Mouse (Mus musculus): ENCODE measurements around the gene Zfp113. TPM values are rescaled to one million over a fixed set of nuclear protein-coding genes. Genes with fewer than 3 reads are reported as not detected.

The Zfp113 gene
- polyA plus RNA-seq, 1 experiment from 2014 or later: 38.9 TPM

DNA sequence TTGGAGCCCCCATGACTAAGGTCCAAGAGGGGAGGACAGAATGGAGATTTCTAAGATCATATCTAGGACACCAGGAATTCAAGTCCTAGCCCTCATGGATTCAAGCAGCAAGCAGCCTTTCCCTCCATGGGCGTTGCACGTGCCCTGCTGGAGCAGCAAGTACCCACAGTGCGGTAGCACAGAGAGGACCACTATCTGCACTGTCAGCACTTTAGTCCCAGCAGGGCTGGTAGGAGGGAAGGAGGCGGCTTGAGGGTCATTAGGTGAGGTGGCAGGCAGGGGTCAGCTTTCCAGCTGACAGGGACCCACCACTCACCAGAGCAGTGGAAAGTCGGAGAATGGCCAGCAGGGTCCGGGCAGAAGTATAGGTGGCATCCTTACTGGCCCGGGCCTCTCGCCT is 10.1 kb upstream of the Zfp113 start:
- Histone ChIP-seq H3K4me1 (replicated peaks) (peaks cover 37% of the 10 kb centered on the region), H3K36me3 (peaks cover 83% of the 10 kb centered on the region), H3K27ac (no peak overlapping the region), H3K4me3 (no peak overlapping the region; the same call in 1 of the 2 replicates), H3K27me3 (ENCODE audit: insufficient read depth, poor library complexity, severe bottlenecking) (no peaks in the 10 kb centered on the region), H3K9me3 (no peaks in the 10 kb centered on the region)
- no peak for DNase-seq (ENCODE audit: low spot score)
- 80% methylated on average over 8 of the region's 8 CpGs for WGBS

GRCm38 (mm10) chr5:138163610-138164009 is 8.1 kb upstream of the Zfp113 start:
- 79% methylated on average over 10 of the region's 10 CpGs for WGBS
- no peak for DNase-seq (ENCODE audit: low spot score)
- Histone ChIP-seq H3K4me1 (replicated peaks) (peaks cover 30% of the 10 kb centered on the region), H3K9me3 (no peaks in the 10 kb centered on the region), H3K27me3 (ENCODE audit: insufficient read depth, poor library complexity, severe bottlenecking) (no peaks in the 10 kb centered on the region), H3K27ac (no peak overlapping the region), H3K36me3 (peaks cover 67% of the 10 kb centered on the region), H3K4me3 (peak overlapping the region; percentile 82; the same call in 1 of the 2 replicates)

DNA sequence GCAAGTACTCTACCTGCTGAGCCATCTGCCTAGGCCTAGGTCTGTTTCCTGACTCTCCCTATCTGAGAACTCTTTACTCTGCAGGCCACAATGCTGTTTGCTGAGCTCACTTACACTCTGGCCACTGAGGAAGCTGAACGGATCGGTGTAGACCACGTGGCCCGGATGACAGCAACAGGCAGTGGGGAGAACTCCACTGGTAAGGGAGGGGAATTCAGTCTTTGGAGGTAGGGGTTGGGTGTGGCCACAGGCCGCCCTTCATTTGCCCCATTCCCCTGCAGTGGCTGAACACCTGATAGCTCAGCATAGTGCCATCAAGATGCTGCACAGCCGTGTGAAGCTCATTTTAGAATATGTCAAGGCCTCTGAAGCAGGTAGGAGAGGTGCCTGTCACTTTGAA is 7.5 kb upstream of the Zfp113 start:
- H3K4me3 ChIP-seq: peak overlapping the region; percentile 82; the same call in 1 of the 2 replicates
- peaks cover 61% of the 10 kb centered on the region for H3K36me3 ChIP-seq
- 80% methylated on average over 6 of the region's 6 CpGs for WGBS
- peaks cover 30% of the 10 kb centered on the region for H3K4me1 ChIP-seq (replicated peaks)
- H3K27me3 ChIP-seq (ENCODE audit: insufficient read depth, poor library complexity, severe bottlenecking): no peaks in the 10 kb centered on the region
- H3K27ac ChIP-seq: no peak overlapping the region
- DNase-seq (ENCODE audit: low spot score): no peak
- no peaks in the 10 kb centered on the region for H3K9me3 ChIP-seq

DNA sequence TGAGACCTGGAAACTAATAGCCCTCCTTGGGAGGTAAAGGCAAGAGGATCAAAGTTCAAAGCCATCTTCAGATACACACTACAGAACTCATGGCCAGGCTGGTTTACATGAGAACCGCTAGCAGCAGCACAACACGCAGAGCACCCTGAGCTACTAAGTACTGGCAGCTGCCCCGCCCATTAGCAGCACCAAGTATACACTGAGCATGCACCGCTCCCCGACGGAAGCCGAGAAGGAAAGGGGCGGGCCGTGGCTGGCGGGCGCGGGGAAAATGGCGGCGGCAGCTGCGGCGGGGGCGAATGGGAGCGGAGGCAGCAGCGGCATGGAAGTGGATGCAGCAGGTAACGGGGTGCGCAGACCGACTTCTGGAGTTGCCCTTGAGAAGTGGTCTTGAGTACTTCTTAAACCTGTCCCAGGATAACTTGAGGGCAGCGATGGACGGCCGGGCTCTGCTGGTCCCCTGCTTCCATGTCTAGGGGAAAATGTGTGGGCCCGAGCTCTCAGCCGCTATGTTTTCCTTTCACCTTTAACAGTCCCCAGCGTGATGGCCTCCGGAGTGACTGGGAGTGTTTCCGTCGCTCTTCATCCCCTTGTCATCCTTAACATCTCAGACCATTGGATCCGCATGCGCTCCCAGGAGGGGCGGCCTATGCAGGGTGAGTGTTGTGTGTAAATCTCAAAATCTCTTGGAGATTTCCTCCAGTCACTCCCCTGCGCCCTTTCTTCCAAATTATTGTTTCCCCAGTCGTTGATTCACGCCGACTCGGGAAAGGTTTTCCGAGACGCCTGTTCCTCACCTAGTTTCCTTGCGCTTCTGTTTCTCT is 5.5 kb upstream of the Zfp113 start, which contains the start of gene Cops6:
TSS of gene Cops6 (plus strand) at position 230 of the 824 bp plus-strand sequence.
- peak; percentile 94 for DNase-seq (ENCODE audit: low spot score)
- 1% methylated on average over 42 of the region's 42 CpGs for WGBS
- Histone ChIP-seq H3K27me3 (ENCODE audit: insufficient read depth, poor library complexity, severe bottlenecking) (no peaks in the 10 kb centered on the region), H3K4me3 (peak within 1 kb of the TSS; percentile 82), H3K27ac (peak within 1 kb of the TSS; percentile 89), H3K9me3 (no peaks in the 10 kb centered on the region), H3K36me3 (peaks cover 42% of the 10 kb centered on the region), H3K4me1 (replicated peaks) (peaks cover 30% of the 10 kb centered on the region)

GRCm38 (mm10) chr5:138160224-138160762 is 4.7 kb upstream of the Zfp113 start:
- Histone ChIP-seq H3K27me3 (ENCODE audit: insufficient read depth, poor library complexity, severe bottlenecking) (no peaks in the 10 kb centered on the region), H3K36me3 (peaks cover 34% of the 10 kb centered on the region), H3K9me3 (no peaks in the 10 kb centered on the region), H3K4me1 (replicated peaks) (peaks cover 24% of the 10 kb centered on the region), H3K27ac (peak overlapping the region; percentile 89), H3K4me3 (peak overlapping the region; percentile 82)
- WGBS: 72% methylated on average over 7 of the region's 7 CpGs
- no peak for DNase-seq (ENCODE audit: low spot score)

DNA sequence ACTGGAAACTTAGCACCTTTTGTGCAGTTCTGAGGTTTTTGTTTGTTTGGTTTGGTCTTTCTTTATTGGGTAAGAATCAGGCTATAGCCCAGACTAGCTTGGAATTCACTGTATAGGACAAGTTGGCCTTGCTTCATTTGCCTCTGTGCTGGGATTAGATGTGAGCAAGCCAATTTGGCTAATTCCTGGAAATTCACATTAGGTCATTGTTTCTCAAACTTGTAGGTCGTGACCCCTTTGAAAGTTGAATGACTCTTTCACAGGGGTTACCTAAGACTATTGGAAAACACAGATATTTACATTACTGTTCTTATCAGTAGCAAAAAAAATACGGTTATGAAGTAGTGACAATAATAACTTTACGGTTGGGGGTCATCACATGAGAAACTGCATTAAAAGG is 1.2 kb downstream of the Zfp113 start:
- WGBS: 87% methylated on average over 3 of the region's 3 CpGs
- Histone ChIP-seq H3K27me3 (ENCODE audit: insufficient read depth, poor library complexity, severe bottlenecking) (no peaks in the 10 kb centered on the region), H3K4me1 (replicated peaks) (peaks cover 11% of the 10 kb centered on the region; the same call in 1 of the 2 replicates), H3K36me3 (peaks cover 35% of the 10 kb centered on the region), H3K9me3 (no peaks in the 10 kb centered on the region), H3K27ac (peak overlapping the region; percentile 99), H3K4me3 (peak overlapping the region; percentile 89)
- no peak for DNase-seq (ENCODE audit: low spot score)

DNA sequence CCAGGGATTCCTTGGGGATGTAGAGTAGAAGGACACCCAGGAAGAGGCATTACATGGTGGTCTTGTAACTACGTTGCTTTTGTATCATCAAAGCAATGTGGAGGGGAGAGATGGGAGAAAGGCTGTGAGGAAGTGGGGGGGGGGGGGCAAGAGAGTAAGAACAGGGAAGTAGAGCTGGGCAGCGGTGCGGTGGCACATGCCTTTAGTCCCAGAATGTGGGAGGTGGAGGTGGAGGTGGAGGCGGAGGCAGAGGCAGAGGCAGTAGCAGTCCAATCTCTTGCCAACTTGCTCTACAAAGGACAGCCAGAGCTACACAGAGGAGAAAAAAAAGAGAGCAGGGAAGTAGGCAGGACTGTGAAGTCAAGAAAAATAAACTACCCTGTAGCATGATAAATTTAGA is 17.0 kb downstream of the Zfp113 start:
- WGBS: 77% methylated on average over 4 of the region's 4 CpGs
- no peak overlapping the region for H3K4me3 ChIP-seq
- H3K36me3 ChIP-seq: peaks cover 49% of the 10 kb centered on the region
- H3K4me1 ChIP-seq (replicated peaks): no peaks in the 10 kb centered on the region
- DNase-seq (ENCODE audit: low spot score): no peak
- no peaks in the 10 kb centered on the region for H3K9me3 ChIP-seq
- no peaks in the 10 kb centered on the region for H3K27me3 ChIP-seq (ENCODE audit: insufficient read depth, poor library complexity, severe bottlenecking)
- no peak overlapping the region for H3K27ac ChIP-seq

DNA sequence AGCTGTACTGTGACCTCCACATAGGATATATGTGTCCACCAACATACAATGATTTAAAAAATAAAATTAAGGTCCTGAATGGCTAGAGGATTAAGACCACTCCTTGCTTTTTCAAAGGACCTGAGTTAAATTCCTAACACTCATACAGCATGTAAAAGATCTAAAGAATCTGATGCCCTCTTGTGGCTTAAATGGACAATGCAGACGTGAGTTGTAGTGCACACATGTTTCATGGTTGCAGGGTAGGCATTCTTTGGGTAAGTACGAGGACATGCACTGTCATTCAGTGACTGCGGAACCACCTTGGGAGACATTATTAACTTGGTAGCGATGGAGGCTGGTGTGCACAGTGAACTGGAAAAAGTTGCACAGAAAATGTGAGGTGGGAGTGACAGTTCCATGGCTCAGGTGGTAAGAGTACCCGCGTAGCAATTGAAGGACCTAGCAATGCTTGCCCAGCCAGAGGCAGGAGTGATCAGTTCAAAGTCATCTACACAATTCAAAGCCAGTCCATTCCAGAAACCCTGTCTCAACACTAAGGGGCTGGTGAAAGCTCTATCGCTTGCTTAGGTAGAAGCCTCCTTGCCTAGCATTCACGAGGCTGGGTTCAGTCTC is 17.5 kb downstream of the Zfp113 start:
- Histone ChIP-seq H3K27ac (no peak overlapping the region), H3K27me3 (ENCODE audit: insufficient read depth, poor library complexity, severe bottlenecking) (no peaks in the 10 kb centered on the region), H3K4me1 (replicated peaks) (no peaks in the 10 kb centered on the region), H3K4me3 (no peak overlapping the region), H3K9me3 (no peaks in the 10 kb centered on the region), H3K36me3 (peaks cover 49% of the 10 kb centered on the region)
- WGBS: 61% methylated on average over 8 of the region's 8 CpGs
- DNase-seq (ENCODE audit: low spot score): no peak

- H3K27ac ChIP-seq: no peak overlapping the region
- no peaks in the 10 kb centered on the region for H3K27me3 ChIP-seq (ENCODE audit: insufficient read depth, poor library complexity, severe bottlenecking)
- H3K4me3 ChIP-seq: no peak overlapping the region
- DNase-seq (ENCODE audit: low spot score): no peak
- WGBS: 91% methylated on average over 4 of the region's 4 CpGs
- H3K9me3 ChIP-seq: no peaks in the 10 kb centered on the region
- no peaks in the 10 kb centered on the region for H3K4me1 ChIP-seq (replicated peaks)
- peaks cover 50% of the 10 kb centered on the region for H3K36me3 ChIP-seq
Measured at GRCm38 (mm10) chr5:138137257-138137656, 18.3 kb downstream of the Zfp113 start.

DNA sequence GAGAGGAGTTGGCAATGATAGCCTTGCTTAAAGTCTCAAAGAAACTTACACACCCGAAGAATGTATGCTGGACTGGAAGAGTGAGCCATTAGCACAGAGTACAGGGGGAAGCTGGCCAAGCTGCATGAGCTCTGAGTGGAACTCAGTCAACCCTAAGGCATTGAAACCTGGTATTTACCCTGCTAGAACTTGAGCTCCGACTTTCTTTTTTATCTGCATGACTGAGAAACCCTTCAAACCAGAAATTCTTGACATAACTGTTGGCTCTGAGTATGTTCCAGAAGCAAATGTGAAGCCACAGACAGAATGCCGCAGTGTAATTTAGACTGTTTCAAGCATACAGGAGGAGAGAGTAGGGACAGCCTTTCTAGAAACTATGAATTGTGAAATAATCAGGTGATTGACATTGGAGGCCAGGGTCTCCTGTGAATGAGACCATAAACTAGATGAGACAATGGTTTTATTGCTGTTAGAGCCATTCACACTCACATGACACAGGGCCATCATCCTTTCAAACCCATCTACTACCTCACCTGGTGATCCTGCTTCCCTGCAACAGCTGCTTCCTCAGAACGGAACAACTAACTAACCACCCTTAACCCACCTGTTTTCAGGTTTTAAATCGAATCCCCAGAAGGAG is 23.0 kb downstream of the Zfp113 start:
- H3K27ac ChIP-seq: no peak overlapping the region
- WGBS: 94% methylated on average over 5 of the region's 5 CpGs
- no peaks in the 10 kb centered on the region for H3K27me3 ChIP-seq (ENCODE audit: insufficient read depth, poor library complexity, severe bottlenecking)
- H3K4me3 ChIP-seq: no peak overlapping the region
- DNase-seq (ENCODE audit: low spot score): no peak
- H3K36me3 ChIP-seq: peaks cover 85% of the 10 kb centered on the region
- H3K9me3 ChIP-seq: no peaks in the 10 kb centered on the region
- H3K4me1 ChIP-seq (replicated peaks): no peaks in the 10 kb centered on the region

- H3K4me1 ChIP-seq (replicated peaks): peaks cover 16% of the 10 kb centered on the region
- H3K4me3 ChIP-seq: peak overlapping the region; percentile 71
- H3K27ac ChIP-seq: peak overlapping the region; percentile 94; the same call in 1 of the 2 replicates
- H3K36me3 ChIP-seq: peaks cover 36% of the 10 kb centered on the region
- H3K27me3 ChIP-seq (ENCODE audit: insufficient read depth, poor library complexity, severe bottlenecking): no peaks in the 10 kb centered on the region
- whole genome bisulfite sequencing: 89% methylated on average over 3 of the region's 3 CpGs
- no peaks in the 10 kb centered on the region for H3K9me3 ChIP-seq
- no peak for DNase-seq (ENCODE audit: low spot score)
Measured at GRCm38 (mm10) chr5:138118041-138118440, 37.5 kb downstream of the Zfp113 start.

- peak overlapping the region; percentile 94 for H3K27ac ChIP-seq
- no peaks in the 10 kb centered on the region for H3K27me3 ChIP-seq (ENCODE audit: insufficient read depth, poor library complexity, severe bottlenecking)
- H3K4me1 ChIP-seq (replicated peaks): peaks cover 16% of the 10 kb centered on the region
- WGBS: 14% methylated on average over 16 of the region's 16 CpGs
- no peaks in the 10 kb centered on the region for H3K9me3 ChIP-seq
- no peak for DNase-seq (ENCODE audit: low spot score)
- H3K36me3 ChIP-seq: peaks cover 30% of the 10 kb centered on the region
- H3K4me3 ChIP-seq: peak overlapping the region; percentile 71
Measured at GRCm38 (mm10) chr5:138117199-138118015, 38.1 kb downstream of the Zfp113 start.

Measured in hindbrain, embryonic 10.5 days (tissue).